Mouse (Mus musculus): ENCODE results near the gene Hnf1b. TPM values are rescaled to one million over a fixed set of nuclear protein-coding genes. Genes with fewer than 3 reads are reported as not detected.

Hnf1b gene
- polyA plus RNA-seq, 1 experiment from 2014 or later: 0.77 TPM

DNA sequence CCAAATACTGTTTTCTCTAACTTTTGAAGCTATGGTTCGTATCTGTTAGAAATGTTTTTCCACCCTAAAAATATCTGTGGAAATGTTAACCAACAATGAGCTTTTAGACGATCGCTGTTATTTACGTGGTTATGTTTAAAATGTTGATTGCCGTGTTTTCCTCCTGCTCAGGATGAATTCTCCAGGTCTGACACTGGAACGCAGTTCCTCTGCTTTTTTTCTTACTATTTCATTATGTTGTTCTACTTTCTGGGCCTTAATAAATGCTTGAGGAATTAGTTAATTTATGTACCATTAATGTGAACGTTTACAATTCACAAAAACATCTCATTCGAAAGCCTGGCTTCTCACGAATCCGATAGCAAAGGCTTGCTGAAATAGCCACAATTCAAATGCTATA is 4.2 kb downstream of the Hnf1b start:
- Histone ChIP-seq H3K27me3 (replicated peaks) (peaks cover 81% of the 10 kb centered on the region), H3K27ac (replicated peaks) (no peak overlapping the region), H3K4me1 (peaks cover 36% of the 10 kb centered on the region), H3K4me2 (no peak overlapping the region), H3K9ac (replicated peaks) (no peak overlapping the region), H3K36me3 (no peaks in the 10 kb centered on the region), H3K4me3 (replicated peaks) (no peak overlapping the region), H3K9me3 (replicated peaks) (no peaks in the 10 kb centered on the region)
- WGBS: 4% methylated on average over 10 of the region's 10 CpGs
- no peak for ATAC-seq (ENCODE audit: low FRiP score)

DNA sequence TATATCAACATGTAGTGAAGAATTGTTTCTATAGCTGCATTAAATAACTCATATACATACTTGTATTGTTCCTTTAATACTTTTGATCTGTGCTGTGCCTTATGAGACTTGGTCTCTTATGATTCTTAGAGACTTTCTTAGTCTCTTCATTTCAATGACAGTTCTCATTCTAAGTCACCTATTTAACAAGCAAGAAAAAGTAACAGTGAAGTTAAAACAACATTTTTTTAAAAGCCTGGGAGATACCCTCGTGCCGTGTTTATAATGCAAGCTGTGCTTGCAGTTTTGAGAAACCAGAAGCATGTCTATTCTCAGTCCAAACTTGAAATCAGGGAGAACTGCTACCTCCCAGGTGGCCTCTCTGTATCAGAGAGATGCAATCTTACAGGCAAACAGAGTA is 4.8 kb downstream of the Hnf1b start:
- Histone ChIP-seq H3K27ac (replicated peaks) (no peak overlapping the region), H3K4me3 (replicated peaks) (no peak overlapping the region), H3K4me1 (peaks cover 34% of the 10 kb centered on the region), H3K27me3 (replicated peaks) (peaks cover 82% of the 10 kb centered on the region), H3K9ac (replicated peaks) (no peak overlapping the region), H3K9me3 (replicated peaks) (no peaks in the 10 kb centered on the region), H3K36me3 (no peaks in the 10 kb centered on the region), H3K4me2 (no peak overlapping the region)
- 9% methylated on average over 2 of the region's 2 CpGs for WGBS
- no peak for ATAC-seq (ENCODE audit: low FRiP score)

DNA sequence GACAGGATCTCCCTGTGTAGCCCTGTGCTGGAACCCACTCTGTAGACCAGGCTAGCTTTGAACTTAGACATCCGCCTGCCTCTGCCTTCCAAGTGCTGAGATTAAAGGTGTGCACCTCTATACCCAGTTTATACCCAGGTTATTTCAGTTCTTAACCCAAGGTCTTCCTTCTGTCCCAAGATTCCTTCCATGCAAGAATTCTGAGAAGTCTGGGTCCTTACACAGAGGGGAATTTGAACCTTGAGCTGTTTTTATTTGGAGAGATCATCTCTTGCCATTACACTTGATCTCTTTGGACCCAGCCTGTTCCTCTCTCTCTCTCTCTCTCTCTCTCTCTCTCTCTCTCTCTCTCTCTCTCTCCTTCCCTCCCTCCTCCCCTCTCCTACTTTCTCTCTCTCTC is 7.4 kb downstream of the Hnf1b start:
- WGBS: 83% methylated on average over 1 of the region's 1 CpGs
- H3K36me3 ChIP-seq: no peaks in the 10 kb centered on the region
- no peak for ATAC-seq (ENCODE audit: low FRiP score)
- no peak overlapping the region for H3K27ac ChIP-seq (replicated peaks)
- no peak overlapping the region for H3K4me3 ChIP-seq (replicated peaks)
- H3K4me1 ChIP-seq: peaks cover 13% of the 10 kb centered on the region
- peaks cover 57% of the 10 kb centered on the region for H3K27me3 ChIP-seq (replicated peaks)
- H3K9ac ChIP-seq (replicated peaks): no peak overlapping the region
- H3K4me2 ChIP-seq: no peak overlapping the region
- H3K9me3 ChIP-seq (replicated peaks): no peaks in the 10 kb centered on the region

DNA sequence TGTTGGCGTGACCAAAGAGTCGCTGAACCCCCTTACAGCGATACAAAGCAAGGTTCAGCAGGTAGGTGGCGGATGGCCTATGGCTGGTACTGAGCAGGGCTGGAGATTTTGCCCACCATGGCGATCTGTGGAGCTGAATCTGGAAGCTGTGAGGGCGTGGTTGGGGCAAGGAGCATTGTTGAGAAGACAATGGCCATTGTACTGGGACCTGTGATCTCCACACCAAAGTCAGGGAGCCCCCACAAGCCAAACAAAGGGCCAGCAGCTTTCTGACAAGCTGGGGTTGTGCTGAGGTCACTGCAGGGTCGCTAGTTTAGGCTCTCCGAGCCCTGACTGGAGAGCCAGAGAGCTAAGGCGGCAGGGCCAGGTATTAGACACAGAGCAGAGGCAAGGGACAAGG is 15.4 kb downstream of the Hnf1b start:
- Histone ChIP-seq H3K9me3 (replicated peaks) (no peaks in the 10 kb centered on the region), H3K4me3 (replicated peaks) (no peak overlapping the region), H3K27ac (replicated peaks) (no peak overlapping the region), H3K27me3 (replicated peaks) (peaks cover 33% of the 10 kb centered on the region), H3K4me2 (no peak overlapping the region), H3K4me1 (no peaks in the 10 kb centered on the region), H3K36me3 (no peaks in the 10 kb centered on the region), H3K9ac (replicated peaks) (no peak overlapping the region)
- 24% methylated on average over 9 of the region's 9 CpGs for WGBS
- ATAC-seq (ENCODE audit: low FRiP score): no peak

DNA sequence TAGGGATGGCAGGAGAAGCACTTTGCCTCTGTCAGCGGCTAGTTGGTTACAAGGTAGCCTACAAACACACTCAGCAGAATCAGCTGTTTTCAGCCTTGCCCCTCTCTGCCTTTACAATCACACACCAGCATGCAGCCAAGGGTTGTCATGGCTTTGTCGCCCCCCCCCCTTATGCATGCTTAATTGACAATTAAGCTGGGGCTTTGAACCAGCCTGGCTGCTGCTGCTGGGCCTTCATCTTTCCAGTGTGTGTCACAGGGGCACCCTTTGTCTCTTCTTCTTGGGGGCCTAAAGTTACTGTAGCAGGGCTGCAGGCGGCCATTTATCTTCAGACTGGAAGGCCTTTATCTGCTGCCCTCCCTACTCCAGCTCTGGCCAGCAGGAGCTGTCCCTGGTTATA is 17.7 kb downstream of the Hnf1b start:
- H3K9ac ChIP-seq (replicated peaks): no peak overlapping the region
- H3K4me3 ChIP-seq (replicated peaks): no peak overlapping the region
- no peak overlapping the region for H3K27ac ChIP-seq (replicated peaks)
- no peaks in the 10 kb centered on the region for H3K9me3 ChIP-seq (replicated peaks)
- no peak for ATAC-seq (ENCODE audit: low FRiP score)
- no peaks in the 10 kb centered on the region for H3K4me1 ChIP-seq
- 11% methylated on average over 3 of the region's 3 CpGs for WGBS
- H3K27me3 ChIP-seq (replicated peaks): peaks cover 35% of the 10 kb centered on the region
- no peaks in the 10 kb centered on the region for H3K36me3 ChIP-seq
- H3K4me2 ChIP-seq: no peak overlapping the region

DNA sequence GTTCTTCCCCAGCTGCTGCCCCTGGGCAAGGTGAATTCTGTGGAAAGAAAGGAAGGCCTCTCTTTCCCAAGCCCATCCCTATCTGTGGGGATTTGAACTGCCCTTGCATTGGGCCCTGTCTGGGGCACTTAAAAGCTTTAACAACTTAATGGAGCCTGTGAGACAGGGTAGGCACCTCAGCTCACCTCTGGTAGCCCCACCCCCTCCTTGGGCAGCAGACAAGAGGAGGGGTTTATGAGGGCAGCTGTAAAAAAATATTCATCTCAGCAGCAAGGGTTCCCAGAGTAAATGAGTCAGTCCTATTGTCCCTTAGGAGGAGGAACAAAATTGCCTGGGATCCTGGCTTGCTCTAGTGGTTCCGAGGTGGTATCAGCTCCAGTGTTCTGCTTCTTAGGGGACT is 19.3 kb downstream of the Hnf1b start:
- 20% methylated on average over 1 of the region's 1 CpGs for WGBS
- Histone ChIP-seq H3K27me3 (replicated peaks) (peaks cover 27% of the 10 kb centered on the region), H3K36me3 (no peaks in the 10 kb centered on the region), H3K4me2 (no peak overlapping the region), H3K4me1 (no peaks in the 10 kb centered on the region), H3K4me3 (replicated peaks) (no peak overlapping the region), H3K9me3 (replicated peaks) (no peaks in the 10 kb centered on the region), H3K27ac (replicated peaks) (no peak overlapping the region), H3K9ac (replicated peaks) (no peak overlapping the region)
- no peak for ATAC-seq (ENCODE audit: low FRiP score)

DNA sequence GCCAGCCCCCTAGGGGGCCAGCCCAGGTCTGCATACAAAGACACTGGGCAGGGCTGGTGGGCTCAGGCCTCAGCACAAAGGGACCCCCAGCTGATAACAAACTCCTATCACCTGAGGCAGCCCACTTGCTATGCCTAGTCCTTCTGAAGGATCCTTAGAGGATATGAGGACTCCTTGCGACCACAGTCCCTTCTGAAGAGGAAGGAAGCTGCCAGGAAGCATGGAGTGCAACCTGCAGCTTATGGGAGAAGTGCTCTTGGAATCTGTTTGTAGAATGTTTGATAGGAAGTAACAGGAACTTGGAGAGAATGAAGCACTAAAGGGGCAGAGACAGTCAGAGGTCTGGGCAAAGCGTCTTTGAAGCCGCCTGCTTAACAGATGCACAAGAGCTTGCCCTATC is 19.8 kb downstream of the Hnf1b start:
- no peaks in the 10 kb centered on the region for H3K4me1 ChIP-seq
- no peak for ATAC-seq (ENCODE audit: low FRiP score)
- WGBS: 63% methylated on average over 3 of the region's 3 CpGs
- no peak overlapping the region for H3K27ac ChIP-seq (replicated peaks)
- no peak overlapping the region for H3K9ac ChIP-seq (replicated peaks)
- peaks cover 22% of the 10 kb centered on the region for H3K27me3 ChIP-seq (replicated peaks)
- H3K36me3 ChIP-seq: no peaks in the 10 kb centered on the region
- H3K4me3 ChIP-seq (replicated peaks): no peak overlapping the region
- H3K4me2 ChIP-seq: no peak overlapping the region
- no peaks in the 10 kb centered on the region for H3K9me3 ChIP-seq (replicated peaks)

DNA sequence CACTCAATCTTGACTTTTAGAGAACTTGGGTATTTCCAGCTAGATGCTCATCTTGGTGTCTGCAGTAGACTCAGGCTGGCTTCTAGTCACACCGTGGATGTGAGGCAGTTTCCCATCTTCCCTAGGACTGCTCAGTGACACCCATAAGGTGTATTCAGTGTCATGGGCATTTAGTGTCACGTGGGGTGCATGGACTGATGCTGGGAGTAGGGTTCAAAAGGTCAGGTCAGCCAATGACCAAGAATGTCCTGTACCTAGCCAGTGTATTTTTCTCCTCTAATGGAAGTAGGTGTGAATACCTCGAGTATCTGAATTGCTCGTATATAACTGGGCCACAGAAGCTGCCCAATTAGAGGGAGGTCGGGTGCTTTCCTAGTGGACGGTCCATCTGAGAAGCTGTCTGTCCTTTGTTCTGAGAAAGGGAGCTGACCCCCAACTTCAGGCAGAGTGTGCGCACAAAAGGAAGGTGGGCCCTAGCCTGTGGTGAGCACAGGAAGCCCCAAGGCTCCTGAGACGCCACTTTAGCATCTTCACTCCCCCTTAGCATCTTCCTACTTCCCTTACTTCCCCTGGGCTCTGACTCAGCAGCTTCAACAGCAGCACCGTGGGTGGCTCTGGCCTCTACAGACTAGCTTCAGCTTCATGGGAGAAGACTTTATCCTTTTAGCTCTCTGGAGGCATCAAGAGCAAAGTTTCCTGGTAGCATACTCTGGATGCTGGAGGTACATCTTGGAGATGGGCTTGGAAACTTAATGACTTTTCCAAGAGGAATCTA is 22.1 kb downstream of the Hnf1b start:
- H3K4me2 ChIP-seq: no peak overlapping the region
- H3K9ac ChIP-seq (replicated peaks): no peak overlapping the region
- no peak for ATAC-seq (ENCODE audit: low FRiP score)
- WGBS: 70% methylated on average over 9 of the region's 9 CpGs
- H3K27ac ChIP-seq (replicated peaks): no peak overlapping the region
- H3K9me3 ChIP-seq (replicated peaks): no peaks in the 10 kb centered on the region
- no peaks in the 10 kb centered on the region for H3K4me1 ChIP-seq
- no peaks in the 10 kb centered on the region for H3K36me3 ChIP-seq
- 0 out of 2 replicates have a peak, but pooled peaks cover 6% of the 10 kb centered on the region for H3K27me3 ChIP-seq (replicated peaks)
- no peak overlapping the region for H3K4me3 ChIP-seq (replicated peaks)

DNA sequence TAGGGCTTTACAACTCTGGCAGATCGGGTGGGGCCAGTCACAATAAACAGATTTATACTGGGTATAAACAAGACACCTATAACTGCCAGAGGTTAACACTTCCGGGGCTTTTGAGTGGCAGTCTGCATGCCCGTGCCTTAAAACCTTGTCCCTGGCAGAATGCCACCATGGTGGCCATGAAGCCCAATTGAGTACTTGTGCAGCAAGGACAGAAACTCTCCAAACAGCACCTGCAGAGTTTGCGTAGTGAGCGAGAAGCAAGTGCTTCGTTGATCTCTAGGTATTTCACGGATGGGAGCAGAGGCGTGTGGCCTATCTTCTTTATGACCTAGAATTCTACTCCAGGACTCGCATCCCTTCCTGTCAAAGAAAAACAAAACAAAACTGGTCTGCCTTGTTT is 23.6 kb downstream of the Hnf1b start:
- WGBS: 33% methylated on average over 9 of the region's 9 CpGs
- H3K4me3 ChIP-seq (replicated peaks): no peak overlapping the region
- H3K27ac ChIP-seq (replicated peaks): no peak overlapping the region
- H3K4me1 ChIP-seq: no peaks in the 10 kb centered on the region
- H3K4me2 ChIP-seq: no peak overlapping the region
- H3K27me3 ChIP-seq (replicated peaks): 0 out of 2 replicates have a peak, but pooled peaks cover 4% of the 10 kb centered on the region
- ATAC-seq (ENCODE audit: low FRiP score): no peak
- no peak overlapping the region for H3K9ac ChIP-seq (replicated peaks)
- H3K9me3 ChIP-seq (replicated peaks): no peaks in the 10 kb centered on the region
- H3K36me3 ChIP-seq: no peaks in the 10 kb centered on the region

DNA sequence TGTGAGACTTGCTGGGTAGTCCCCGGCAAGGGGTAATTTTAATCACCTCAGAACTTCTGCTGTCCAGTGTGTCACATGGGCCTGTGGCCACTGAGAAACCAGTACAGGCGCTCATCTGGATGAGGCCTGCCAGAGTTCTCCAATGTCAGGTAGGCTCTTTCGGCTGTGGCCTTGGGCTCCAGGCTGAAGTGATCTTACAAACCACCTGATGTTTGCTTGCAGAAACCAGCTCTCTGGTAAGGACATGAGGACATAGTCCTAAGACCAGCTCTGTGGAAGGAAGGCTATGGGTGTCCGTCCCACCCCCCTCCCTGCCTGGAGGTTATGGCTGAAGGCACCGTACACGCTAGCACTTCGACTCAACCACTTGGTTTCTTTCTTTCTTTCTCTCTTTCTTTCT is 26.8 kb downstream of the Hnf1b start:
- no peak overlapping the region for H3K27ac ChIP-seq (replicated peaks)
- H3K36me3 ChIP-seq: no peaks in the 10 kb centered on the region
- H3K4me1 ChIP-seq: no peaks in the 10 kb centered on the region
- H3K9me3 ChIP-seq (replicated peaks): no peaks in the 10 kb centered on the region
- H3K9ac ChIP-seq (replicated peaks): no peak overlapping the region
- no peak overlapping the region for H3K4me2 ChIP-seq
- ATAC-seq (ENCODE audit: low FRiP score): no peak
- 92% methylated on average over 7 of the region's 7 CpGs for WGBS
- H3K27me3 ChIP-seq (replicated peaks): 0 out of 2 replicates have a peak, but pooled peaks cover 4% of the 10 kb centered on the region
- no peak overlapping the region for H3K4me3 ChIP-seq (replicated peaks)

DNA sequence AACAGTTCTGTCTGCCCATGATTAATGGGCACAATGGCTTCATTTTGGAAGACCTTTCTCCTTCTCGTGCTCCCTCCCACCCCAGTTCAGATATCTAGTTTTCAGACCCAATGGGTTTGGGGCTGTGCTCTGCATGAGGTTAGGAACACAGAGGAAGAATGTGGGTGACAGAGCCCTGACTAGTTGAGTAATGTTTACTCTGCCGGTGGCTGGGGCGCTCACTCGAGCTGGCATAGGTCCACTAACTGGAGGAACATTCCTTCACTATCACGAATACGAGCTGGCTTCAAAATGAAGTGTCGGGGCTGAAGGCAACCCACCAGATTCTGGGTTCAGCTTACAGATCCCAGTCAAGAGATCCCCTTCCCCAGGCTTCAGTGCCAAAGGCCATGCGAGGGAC is 27.9 kb downstream of the Hnf1b start:
- Histone ChIP-seq H3K9ac (replicated peaks) (no peak overlapping the region), H3K9me3 (replicated peaks) (no peaks in the 10 kb centered on the region), H3K4me2 (no peak overlapping the region), H3K4me3 (replicated peaks) (no peak overlapping the region), H3K36me3 (no peaks in the 10 kb centered on the region), H3K27ac (replicated peaks) (no peak overlapping the region), H3K4me1 (no peaks in the 10 kb centered on the region), H3K27me3 (replicated peaks) (no peaks in the 10 kb centered on the region)
- WGBS: 84% methylated on average over 8 of the region's 8 CpGs
- no peak for ATAC-seq (ENCODE audit: low FRiP score)

DNA sequence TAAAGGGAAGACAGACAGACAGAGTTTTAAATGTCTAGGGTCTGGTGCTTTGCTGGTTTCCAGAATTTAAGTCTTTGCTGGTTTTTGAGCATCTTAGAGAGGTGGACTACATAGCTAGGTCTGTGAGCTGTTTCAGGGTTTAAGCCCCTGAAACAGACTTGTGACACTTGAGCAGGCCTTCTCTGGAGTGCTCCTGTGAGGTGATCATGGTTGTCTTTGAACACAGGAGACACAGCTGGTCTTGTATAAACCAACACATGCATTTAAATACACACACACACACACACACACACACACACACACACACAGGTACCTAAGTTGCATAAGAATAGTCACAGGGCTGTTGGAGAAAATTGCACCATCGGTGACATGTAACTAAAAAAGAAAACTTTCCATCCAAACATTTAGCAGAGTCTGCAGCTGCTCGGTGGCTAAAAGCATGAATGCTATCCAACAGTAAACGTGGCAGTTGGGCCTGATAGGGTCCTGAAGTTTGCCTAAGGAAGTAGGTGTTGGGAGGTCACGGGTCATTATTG is 28.6 kb downstream of the Hnf1b start:
- no peak for ATAC-seq (ENCODE audit: low FRiP score)
- Histone ChIP-seq H3K4me3 (replicated peaks) (no peak overlapping the region), H3K27me3 (replicated peaks) (no peaks in the 10 kb centered on the region), H3K4me1 (no peaks in the 10 kb centered on the region), H3K4me2 (no peak overlapping the region), H3K9ac (replicated peaks) (no peak overlapping the region), H3K36me3 (no peaks in the 10 kb centered on the region), H3K9me3 (replicated peaks) (no peaks in the 10 kb centered on the region), H3K27ac (replicated peaks) (no peak overlapping the region)
- WGBS: 79% methylated on average over 4 of the region's 4 CpGs

Measured in neural tube, embryonic 15.5 days (tissue).